Mouse (Mus musculus): ENCODE results near the gene Taf11. TPM values are rescaled to one million over a fixed set of nuclear protein-coding genes. Genes with fewer than 3 reads are reported as not detected.

The Taf11 gene
- polyA plus RNA-seq (2016; fragmentation: Nextera tagmentation; extraction: Ambion mirVana): 36.4 and 40.6 TPM in 2 replicates

DNA sequence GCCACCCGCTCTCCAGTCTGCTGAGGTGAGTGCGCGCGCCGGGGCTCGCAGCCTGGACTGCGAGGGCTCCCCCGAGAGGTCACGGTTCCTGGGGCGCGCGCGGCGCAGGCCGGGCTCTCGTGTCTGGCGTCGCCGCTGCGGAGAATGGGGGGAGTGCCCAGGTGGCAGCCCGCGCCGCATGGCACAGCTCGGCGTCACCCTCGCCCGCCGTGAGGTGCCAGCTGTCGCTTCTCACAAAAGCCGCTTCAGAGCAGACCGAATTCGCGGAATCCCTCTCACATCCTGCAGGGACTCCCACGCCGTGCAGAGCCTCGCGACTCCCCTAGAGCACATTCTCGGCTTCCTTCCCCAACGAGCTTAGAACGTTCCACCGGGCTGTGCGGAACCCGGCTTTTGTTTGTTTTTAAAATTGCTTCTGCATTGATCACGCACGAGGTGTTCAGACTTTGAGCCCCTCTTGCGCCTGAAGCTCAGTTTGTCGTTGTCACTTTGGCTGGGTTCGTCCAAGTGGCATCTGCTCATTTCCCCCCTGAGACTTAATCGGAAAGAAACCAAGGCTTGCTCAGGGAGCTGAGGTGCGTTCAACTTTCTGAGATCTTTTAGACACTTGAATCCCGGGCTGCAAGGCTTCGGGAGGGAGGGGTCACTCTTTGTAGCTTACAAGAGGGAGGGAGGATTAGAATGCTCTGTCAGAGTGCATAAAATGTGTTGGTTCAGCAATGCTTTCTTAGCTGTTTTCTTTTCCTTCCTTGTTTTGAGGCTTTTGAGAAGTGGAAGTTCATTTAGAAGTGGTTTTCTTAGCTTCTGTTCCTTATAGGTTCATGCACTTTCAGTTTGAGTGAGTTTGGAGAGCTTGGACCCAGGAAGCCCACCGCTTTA, at the start of gene Taf11:
Taf11 (minus strand) TSS at position 223 of the 879 bp plus-strand sequence.
- ATAC-seq: peak; percentile 49; the same call in 1 of the 2 replicates
- WGBS (ENCODE audit: insufficient replicate concordance): 1% methylated on average over 53 of the region's 53 CpGs

DNA sequence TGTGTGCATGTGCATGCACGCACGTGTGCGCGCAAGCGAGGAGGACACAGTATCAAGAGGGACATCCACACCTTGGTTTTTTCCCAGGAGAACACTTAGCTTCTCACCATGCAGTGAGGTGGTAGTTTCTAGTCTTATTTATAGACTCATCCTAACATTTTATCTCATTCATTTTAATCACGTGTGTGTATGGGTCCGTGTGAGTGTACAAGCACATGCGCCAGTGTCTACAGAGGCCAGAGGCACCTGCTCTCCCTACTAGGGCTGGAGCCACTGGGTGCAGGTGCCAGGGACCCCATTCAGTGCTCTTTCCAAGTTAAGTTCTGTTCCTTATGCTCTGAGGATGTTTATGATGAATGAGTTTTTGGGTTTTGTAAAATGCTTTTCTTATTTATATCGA, 48.0 kb upstream of the Taf11 start:
- peaks cover 15% of the 10 kb centered on the region for H3K4me1 ChIP-seq
- no peak for ATAC-seq
- 89% methylated on average over 9 of the region's 9 CpGs for WGBS (ENCODE audit: insufficient replicate concordance)

More for the DNA sequence above, at the start of gene Taf11:
- Histone ChIP-seq H3K27ac (peak within 1 kb of the TSS; percentile 89), H3K36me3 (peaks cover 10% of the 10 kb centered on the region), H3K9me3 (replicated peaks) (no peaks in the 10 kb centered on the region), H3K27me3 (replicated peaks) (no peaks in the 10 kb centered on the region), H3K4me1 (peaks cover 34% of the 10 kb centered on the region), H3K4me2 (peak within 1 kb of the TSS; percentile 98), H3K9ac (peak within 1 kb of the TSS; percentile 88), H3K4me3 (peak within 1 kb of the TSS; percentile 91)

DNA sequence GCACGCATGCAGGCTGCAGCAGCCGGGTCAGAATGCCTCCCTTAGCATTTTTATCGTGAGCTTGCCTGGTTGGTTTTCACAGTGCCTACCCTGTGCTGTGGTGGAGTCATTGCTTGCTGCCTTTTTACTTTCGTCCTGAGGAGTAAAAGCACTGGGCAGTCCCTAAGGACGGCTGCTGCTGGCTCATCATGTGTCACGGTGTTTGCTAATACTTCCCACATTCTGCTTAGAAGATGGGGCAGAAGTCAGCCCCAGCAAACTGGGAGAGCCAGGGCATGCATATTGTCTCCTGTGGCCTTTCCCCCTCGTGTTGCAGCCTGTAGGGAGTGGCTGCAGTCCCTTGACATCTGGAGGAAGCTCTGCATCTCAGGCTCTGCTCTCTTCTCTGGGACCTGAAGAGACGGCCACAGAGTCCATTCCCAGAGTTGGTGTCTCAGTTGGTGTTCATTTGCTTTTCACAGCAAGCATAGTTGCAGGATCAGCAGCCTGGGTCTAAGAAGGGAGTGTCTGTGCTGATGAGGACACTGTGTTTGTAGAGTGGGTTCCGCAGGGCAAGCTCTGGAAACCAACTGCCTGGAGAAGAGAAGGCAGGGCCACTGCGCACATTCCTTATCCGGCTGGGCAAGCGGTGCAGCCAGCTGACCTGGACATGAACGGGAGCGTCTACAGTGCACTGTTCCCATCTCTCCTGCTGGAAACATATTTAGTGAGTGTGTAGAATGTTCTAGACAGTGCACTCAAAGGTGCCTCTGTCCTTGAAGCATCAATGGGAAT, 45.2 kb upstream of the Taf11 start:
- WGBS (ENCODE audit: insufficient replicate concordance): 67% methylated on average over 14 of the region's 14 CpGs
- no peak overlapping the region for H3K4me3 ChIP-seq
- H3K27me3 ChIP-seq (replicated peaks): no peaks in the 10 kb centered on the region
- H3K9ac ChIP-seq: no peak overlapping the region
- no peaks in the 10 kb centered on the region for H3K36me3 ChIP-seq
- 0 out of 2 replicates have a peak overlapping the region, but pooled peaks have one; percentile 6 for H3K27ac ChIP-seq
- ATAC-seq: no peak
- H3K4me1 ChIP-seq: peaks cover 15% of the 10 kb centered on the region
- no peaks in the 10 kb centered on the region for H3K9me3 ChIP-seq (replicated peaks)
- no peak overlapping the region for H3K4me2 ChIP-seq

More for the DNA sequence above, 48.0 kb upstream of the Taf11 start:
- Histone ChIP-seq H3K9me3 (replicated peaks) (no peaks in the 10 kb centered on the region), H3K4me2 (no peak overlapping the region), H3K36me3 (no peaks in the 10 kb centered on the region), H3K9ac (no peak overlapping the region), H3K4me3 (no peak overlapping the region), H3K27me3 (replicated peaks) (no peaks in the 10 kb centered on the region), H3K27ac (no peak overlapping the region)

DNA sequence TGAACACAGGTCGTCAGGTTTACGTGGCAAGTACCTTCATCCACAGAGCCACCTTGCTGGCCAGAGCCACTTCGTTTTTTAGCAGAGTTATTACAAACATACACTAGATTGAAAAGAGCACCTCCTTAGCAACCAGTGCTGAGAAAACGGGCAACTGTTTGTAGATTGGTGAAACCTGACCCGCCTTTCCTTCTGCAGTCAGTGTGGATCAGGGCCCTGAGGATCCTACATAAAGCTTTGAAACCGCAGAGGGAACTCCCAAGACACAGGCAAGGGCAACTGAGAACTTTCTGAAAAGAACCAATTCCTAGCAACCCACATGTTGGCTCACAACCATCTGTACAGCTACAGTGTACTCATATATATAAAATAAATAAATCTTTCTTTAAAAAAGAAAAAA, 43.5 kb upstream of the Taf11 start:
- WGBS (ENCODE audit: insufficient replicate concordance): 72% methylated on average over 6 of the region's 6 CpGs
- Histone ChIP-seq H3K36me3 (no peaks in the 10 kb centered on the region), H3K27me3 (replicated peaks) (no peaks in the 10 kb centered on the region), H3K4me3 (no peak overlapping the region), H3K9ac (no peak overlapping the region), H3K9me3 (replicated peaks) (no peaks in the 10 kb centered on the region), H3K4me1 (peaks cover 15% of the 10 kb centered on the region), H3K27ac (no peak overlapping the region), H3K4me2 (no peak overlapping the region)
- ATAC-seq: no peak

DNA sequence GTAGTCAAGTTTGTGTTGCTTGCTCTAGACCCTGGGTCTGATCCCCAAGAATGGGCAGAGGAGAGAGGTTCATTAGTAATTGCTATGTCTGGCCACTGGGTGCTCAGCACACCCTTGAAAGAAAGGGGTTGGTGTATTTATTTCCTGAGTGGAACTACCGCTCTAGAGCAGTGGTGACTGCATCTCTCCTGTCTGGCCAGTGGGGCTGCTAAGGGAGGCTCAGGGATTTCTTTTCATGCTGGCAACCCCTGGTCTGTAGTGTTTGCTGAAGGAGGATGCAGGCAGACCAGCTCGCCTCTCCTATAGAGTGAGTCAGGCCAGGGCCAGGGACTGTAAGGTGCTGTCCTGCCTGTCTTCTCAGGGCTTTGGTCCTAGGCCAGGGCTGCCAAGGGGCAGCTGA, 37.5 kb upstream of the Taf11 start:
- WGBS (ENCODE audit: insufficient replicate concordance): 77% methylated on average over 2 of the region's 2 CpGs
- H3K36me3 ChIP-seq: no peaks in the 10 kb centered on the region
- no peak overlapping the region for H3K4me3 ChIP-seq
- no peak overlapping the region for H3K27ac ChIP-seq
- no peaks in the 10 kb centered on the region for H3K9me3 ChIP-seq (replicated peaks)
- no peak overlapping the region for H3K9ac ChIP-seq
- H3K27me3 ChIP-seq (replicated peaks): no peaks in the 10 kb centered on the region
- ATAC-seq: no peak
- no peak overlapping the region for H3K4me2 ChIP-seq
- no peaks in the 10 kb centered on the region for H3K4me1 ChIP-seq

DNA sequence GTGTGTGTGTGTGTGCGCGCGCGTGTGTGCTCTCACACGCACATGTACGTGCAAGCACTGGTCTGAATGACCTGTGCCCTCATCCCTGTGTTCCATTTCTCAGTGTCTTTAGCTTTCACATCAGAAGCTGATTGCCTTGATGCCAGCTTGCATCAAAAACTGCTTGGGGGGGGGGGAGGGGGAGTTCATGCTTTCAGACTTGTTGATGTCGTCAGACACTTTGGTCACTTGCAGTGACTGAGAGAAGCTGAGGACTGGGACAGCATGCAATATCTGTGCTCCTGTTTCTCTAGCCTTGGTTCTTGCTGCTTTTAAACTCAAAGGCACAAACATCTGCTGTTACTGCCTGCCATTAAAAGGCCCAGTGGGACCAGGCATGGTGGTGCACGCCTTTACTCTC, 36.7 kb upstream of the Taf11 start:
- no peak for ATAC-seq
- Histone ChIP-seq H3K9me3 (replicated peaks) (no peaks in the 10 kb centered on the region), H3K4me3 (no peak overlapping the region), H3K36me3 (no peaks in the 10 kb centered on the region), H3K9ac (no peak overlapping the region), H3K27ac (no peak overlapping the region), H3K4me2 (no peak overlapping the region), H3K27me3 (replicated peaks) (no peaks in the 10 kb centered on the region), H3K4me1 (no peaks in the 10 kb centered on the region)
- 81% methylated on average over 8 of the region's 8 CpGs for WGBS (ENCODE audit: insufficient replicate concordance)

DNA sequence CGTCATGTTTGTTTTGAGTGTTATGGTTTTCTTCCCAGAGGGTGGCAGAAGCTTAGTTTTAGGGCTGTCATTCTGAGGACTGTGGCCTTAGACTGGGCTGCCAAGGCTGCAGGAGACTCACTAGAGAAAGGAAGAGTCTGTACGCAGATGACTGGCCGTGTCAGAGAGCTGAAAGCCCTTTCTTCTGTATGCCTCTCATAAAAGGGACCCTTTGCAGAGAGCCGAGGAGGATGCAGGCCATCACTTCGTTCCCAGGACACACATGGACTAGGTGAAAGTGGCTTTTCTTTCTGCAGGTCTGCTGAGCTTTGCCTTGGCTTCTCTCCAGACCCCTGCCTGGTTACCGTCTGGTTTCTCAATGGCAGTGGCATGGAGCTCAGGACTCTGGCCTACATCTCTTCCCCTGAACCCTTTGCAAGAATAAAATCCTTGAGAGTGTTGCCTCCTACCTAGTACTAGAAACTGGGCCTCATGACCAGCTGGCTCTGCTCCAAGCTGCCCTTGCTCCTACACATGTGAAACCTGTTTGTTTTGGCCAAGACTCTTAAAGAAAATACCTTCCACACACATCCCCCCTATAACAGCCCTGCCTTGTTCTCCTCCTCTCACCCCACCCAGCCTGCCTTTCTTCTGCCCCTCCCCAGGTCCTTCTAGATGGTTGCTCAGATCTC, 36.0 kb upstream of the Taf11 start:
- Histone ChIP-seq H3K9me3 (replicated peaks) (no peaks in the 10 kb centered on the region), H3K4me2 (no peak overlapping the region), H3K36me3 (no peaks in the 10 kb centered on the region), H3K4me3 (no peak overlapping the region), H3K9ac (no peak overlapping the region), H3K27me3 (replicated peaks) (no peaks in the 10 kb centered on the region), H3K27ac (peak overlapping the region; percentile 45; the same call in 1 of the 2 replicates), H3K4me1 (0 out of 2 replicates have a peak, but pooled peaks cover 3% of the 10 kb centered on the region)
- 76% methylated on average over 6 of the region's 6 CpGs for whole genome bisulfite sequencing (ENCODE audit: insufficient replicate concordance)
- no peak for ATAC-seq

DNA sequence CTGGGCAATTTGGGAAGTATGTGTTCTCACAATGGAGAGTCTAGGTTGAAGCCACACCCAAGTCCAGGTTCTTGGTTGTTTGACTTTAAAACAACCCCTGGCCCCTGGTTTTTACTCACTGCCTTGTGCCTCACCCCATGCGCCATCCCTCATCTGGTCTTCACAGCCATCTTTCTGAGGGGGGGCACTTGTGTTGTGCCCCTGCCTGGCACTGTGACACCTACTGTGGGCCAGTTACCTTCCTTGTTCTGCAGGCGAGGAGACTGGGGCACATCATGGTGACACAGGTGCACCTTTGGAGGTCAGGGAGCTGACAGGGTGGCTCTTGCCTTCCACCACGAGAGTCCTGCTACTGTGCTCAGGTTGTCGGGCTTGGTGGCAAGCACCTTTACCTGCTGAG, 32.5 kb upstream of the Taf11 start:
- ATAC-seq: no peak
- Histone ChIP-seq H3K9ac (no peak overlapping the region), H3K27ac (no peak overlapping the region), H3K36me3 (no peaks in the 10 kb centered on the region), H3K4me2 (no peak overlapping the region), H3K9me3 (replicated peaks) (no peaks in the 10 kb centered on the region), H3K4me1 (peaks cover 31% of the 10 kb centered on the region), H3K4me3 (no peak overlapping the region), H3K27me3 (replicated peaks) (no peaks in the 10 kb centered on the region)
- 84% methylated on average over 4 of the region's 4 CpGs for WGBS (ENCODE audit: insufficient replicate concordance)

DNA sequence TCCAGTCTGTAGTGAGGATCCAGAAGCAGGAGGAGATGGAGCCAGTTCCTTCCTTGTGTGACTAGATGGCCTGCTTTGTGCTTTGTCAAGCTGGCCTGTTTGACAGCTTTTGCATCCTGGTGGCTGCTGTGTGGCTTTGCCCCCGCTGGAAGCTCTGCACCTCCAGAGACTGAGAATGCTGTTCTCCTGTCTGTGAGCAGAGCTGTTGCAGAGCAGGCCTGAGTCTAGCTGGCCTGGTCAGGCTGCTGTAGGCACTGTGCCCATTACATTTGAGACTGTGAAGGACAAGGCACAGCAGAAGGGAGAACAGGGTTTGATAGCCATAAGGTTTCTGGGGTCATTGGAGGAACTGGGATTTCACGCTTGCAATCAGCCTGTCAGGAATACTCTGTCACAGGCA, 32.1 kb upstream of the Taf11 start:
- WGBS (ENCODE audit: insufficient replicate concordance): 67% methylated on average over 2 of the region's 2 CpGs
- peaks cover 35% of the 10 kb centered on the region for H3K4me1 ChIP-seq
- H3K9me3 ChIP-seq (replicated peaks): no peaks in the 10 kb centered on the region
- no peaks in the 10 kb centered on the region for H3K36me3 ChIP-seq
- no peak for ATAC-seq
- H3K27me3 ChIP-seq (replicated peaks): no peaks in the 10 kb centered on the region
- H3K9ac ChIP-seq: no peak overlapping the region
- H3K27ac ChIP-seq: no peak overlapping the region
- no peak overlapping the region for H3K4me3 ChIP-seq
- no peak overlapping the region for H3K4me2 ChIP-seq

DNA sequence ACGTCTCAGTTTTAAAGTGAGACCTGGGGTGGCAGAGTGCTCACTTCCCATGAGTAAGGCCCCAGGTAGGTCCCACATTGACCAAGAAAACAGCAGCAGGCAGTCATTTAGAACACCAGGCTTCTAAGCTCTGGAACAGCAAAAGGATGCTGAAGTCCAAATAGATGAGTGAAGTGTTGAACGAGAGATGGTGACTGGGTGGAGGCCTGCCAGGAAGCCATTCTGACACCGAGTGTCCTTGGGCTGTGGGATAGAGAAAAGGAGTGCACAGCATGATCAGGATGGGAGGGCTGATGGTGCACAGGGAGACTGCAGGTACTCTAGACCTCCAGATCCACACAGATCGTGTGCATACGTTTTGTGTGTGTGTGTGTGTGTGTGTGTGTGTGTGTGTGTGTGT, 31.5 kb upstream of the Taf11 start:
- Histone ChIP-seq H3K27me3 (replicated peaks) (no peaks in the 10 kb centered on the region), H3K36me3 (no peaks in the 10 kb centered on the region), H3K9me3 (replicated peaks) (no peaks in the 10 kb centered on the region), H3K9ac (no peak overlapping the region), H3K4me1 (peaks cover 35% of the 10 kb centered on the region), H3K27ac (no peak overlapping the region), H3K4me3 (no peak overlapping the region), H3K4me2 (no peak overlapping the region)
- WGBS (ENCODE audit: insufficient replicate concordance): 62% methylated on average over 5 of the region's 5 CpGs
- no peak for ATAC-seq

DNA sequence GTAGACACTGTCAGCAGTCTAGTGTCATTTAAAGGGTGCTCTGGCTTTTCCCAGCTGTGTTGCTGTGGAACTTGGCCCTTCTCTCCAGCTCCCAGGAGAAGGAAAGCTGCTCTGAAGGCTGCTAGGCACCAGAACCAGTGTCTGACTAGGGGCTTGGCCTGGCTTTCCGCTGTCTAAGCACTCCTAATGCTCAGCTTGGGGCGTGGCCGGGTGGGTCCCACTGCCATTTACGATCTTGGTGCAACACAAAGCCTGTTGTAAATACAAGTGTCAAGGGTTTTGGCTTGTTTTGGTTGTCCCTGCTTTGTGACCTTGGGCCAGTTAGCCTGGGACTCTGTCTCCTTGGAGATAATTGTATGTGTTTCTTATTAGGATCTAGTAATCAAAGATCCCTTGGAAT, 30.7 kb upstream of the Taf11 start:
- Histone ChIP-seq H3K4me2 (no peak overlapping the region), H3K9me3 (replicated peaks) (no peaks in the 10 kb centered on the region), H3K4me1 (peaks cover 40% of the 10 kb centered on the region), H3K27me3 (replicated peaks) (no peaks in the 10 kb centered on the region), H3K27ac (no peak overlapping the region), H3K36me3 (no peaks in the 10 kb centered on the region), H3K4me3 (no peak overlapping the region), H3K9ac (no peak overlapping the region)
- ATAC-seq: no peak
- WGBS (ENCODE audit: insufficient replicate concordance): 65% methylated on average over 4 of the region's 4 CpGs

DNA sequence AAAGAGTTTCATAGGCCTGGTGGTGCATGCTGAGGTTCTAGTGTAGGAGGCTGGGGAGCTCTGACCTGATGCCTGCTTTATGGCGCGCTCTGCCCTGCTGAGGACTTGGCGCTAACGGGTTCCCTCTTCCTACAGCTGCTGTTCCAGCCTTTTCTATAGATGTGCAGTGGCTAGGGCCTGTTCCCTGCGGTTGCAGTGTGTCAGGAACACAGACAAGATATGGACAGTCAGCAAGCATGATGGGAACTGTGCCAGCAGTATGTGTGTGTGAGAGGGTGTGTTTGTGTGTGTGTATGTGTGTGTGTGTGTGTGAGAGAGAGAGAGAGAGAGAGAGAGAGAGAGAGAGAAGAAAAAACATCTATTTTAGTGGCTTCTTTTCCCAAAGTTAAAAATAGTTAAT, 29.4 kb upstream of the Taf11 start:
- WGBS (ENCODE audit: insufficient replicate concordance): 82% methylated on average over 5 of the region's 5 CpGs
- Histone ChIP-seq H3K9me3 (replicated peaks) (no peaks in the 10 kb centered on the region), H3K27ac (no peak overlapping the region), H3K27me3 (replicated peaks) (no peaks in the 10 kb centered on the region), H3K4me3 (no peak overlapping the region), H3K9ac (no peak overlapping the region), H3K4me2 (no peak overlapping the region), H3K36me3 (no peaks in the 10 kb centered on the region), H3K4me1 (peaks cover 47% of the 10 kb centered on the region)
- ATAC-seq: no peak; the same call in 1 of the 2 replicates

Measured in liver, embryonic 12.5 days (tissue).